Mouse (Mus musculus) embryonic fibroblast, embryonic 13.5 days (primary cell): ENCODE data around the gene Serf2.

Experiments used
- CTCF ChIP-seq: IDR thresholded peaks from 2 replicates; pipeline ENCODE4 v1.5.1; 2011; ENCODE audit warnings: mild to moderate bottlenecking, control low read depth, low read length, moderate library complexity, borderline replicate concordance; ENCODE audit not compliant: insufficient read depth
- POLR2A ChIP-seq: IDR thresholded peaks from 2 replicates; pipeline ENCODE4 v1.6.1; 2011; ENCODE audit warnings: low read depth, mild to moderate bottlenecking, control low read depth, low read length, moderate library complexity

- TF ChIP-seq POLR2A, result no peak
- TF ChIP-seq CTCF, result no peak
These were observed 8.0 kb upstream of the Serf2 start for GRCm38 (mm10) chr2:121440834-121441605.
